Mouse (Mus musculus): Measurements from ENCODE around the gene Stt3b. TPM values are rescaled to one million over a fixed set of nuclear protein-coding genes. Genes with fewer than 3 reads are reported as not detected.

Stt3b gene
- polyA plus RNA-seq, 1 experiment from 2014 or later, result 83.6 TPM

- Histone ChIP-seq H3K4me2 (ENCODE audit: low read depth, low read length) (peak overlapping the region; percentile 38), H3K4me1 (ENCODE audit: control insufficient read depth, insufficient read depth, low read length) (0 out of 2 replicates have a peak, but pooled peaks cover 6% of the 10 kb centered on the region), H3K4me3 (replicated peaks; ENCODE audit: low read length) (no peak overlapping the region), H3K9ac (ENCODE audit: low read length) (no peak overlapping the region), H3K9me3 (replicated peaks; ENCODE audit: control insufficient read depth, low read length) (no peaks in the 10 kb centered on the region), H3K27ac (ENCODE audit: low read length) (no peak overlapping the region), H3K27me3 (ENCODE audit: control insufficient read depth, insufficient read depth, low read length) (no peaks in the 10 kb centered on the region), H3K36me3 (ENCODE audit: control insufficient read depth, insufficient read depth, low read length) (no peaks in the 10 kb centered on the region)
- peak; percentile 65 for ATAC-seq (ENCODE audit: insufficient read depth, low FRiP score)
- 5% methylated on average over 6 of the region's 6 CpGs for WGBS
These were observed 104.7 kb downstream of the Stt3b start for GRCm38 (mm10) chr9:115205491-115205890.

- H3K4me3 ChIP-seq (replicated peaks; ENCODE audit: low read length), result no peak overlapping the region
- ATAC-seq (ENCODE audit: insufficient read depth, low FRiP score), result no peak
These were observed 107.1 kb downstream of the Stt3b start for GRCm38 (mm10) chr9:115203136-115203535.

GRCm38 (mm10) chr9:115201264-115201663 is 109.0 kb downstream of the Stt3b start:
- Histone ChIP-seq H3K27me3 (ENCODE audit: control insufficient read depth, insufficient read depth, low read length) (no peaks in the 10 kb centered on the region), H3K4me2 (ENCODE audit: low read depth, low read length) (no peak overlapping the region), H3K4me1 (ENCODE audit: control insufficient read depth, insufficient read depth, low read length) (0 out of 2 replicates have a peak, but pooled peaks cover 6% of the 10 kb centered on the region), H3K27ac (ENCODE audit: low read length) (no peak overlapping the region), H3K9me3 (replicated peaks; ENCODE audit: control insufficient read depth, low read length) (no peaks in the 10 kb centered on the region), H3K9ac (ENCODE audit: low read length) (no peak overlapping the region), H3K36me3 (ENCODE audit: control insufficient read depth, insufficient read depth, low read length) (no peaks in the 10 kb centered on the region), H3K4me3 (replicated peaks; ENCODE audit: low read length) (no peak overlapping the region)
- ATAC-seq (ENCODE audit: insufficient read depth, low FRiP score), result no peak
- 91% methylated on average over 6 of the region's 6 CpGs for WGBS

More at GRCm38 (mm10) chr9:115203136-115203535, 107.1 kb downstream of the Stt3b start:
- no peaks in the 10 kb centered on the region for H3K36me3 ChIP-seq (ENCODE audit: control insufficient read depth, insufficient read depth, low read length)
- H3K9ac ChIP-seq (ENCODE audit: low read length), result no peak overlapping the region
- H3K27me3 ChIP-seq (ENCODE audit: control insufficient read depth, insufficient read depth, low read length), result no peaks in the 10 kb centered on the region
- no peak overlapping the region for H3K27ac ChIP-seq (ENCODE audit: low read length)
- H3K4me2 ChIP-seq (ENCODE audit: low read depth, low read length), result no peak overlapping the region
- H3K9me3 ChIP-seq (replicated peaks; ENCODE audit: control insufficient read depth, low read length), result no peaks in the 10 kb centered on the region
- WGBS, result 53% methylated on average over 6 of the region's 6 CpGs
- 0 out of 2 replicates have a peak, but pooled peaks cover 6% of the 10 kb centered on the region for H3K4me1 ChIP-seq (ENCODE audit: control insufficient read depth, insufficient read depth, low read length)

GRCm38 (mm10) chr9:115200166-115200862 is 109.9 kb downstream of the Stt3b start:
- Histone ChIP-seq H3K27ac (ENCODE audit: low read length) (no peak overlapping the region), H3K9me3 (replicated peaks; ENCODE audit: control insufficient read depth, low read length) (no peaks in the 10 kb centered on the region), H3K9ac (ENCODE audit: low read length) (no peak overlapping the region), H3K27me3 (ENCODE audit: control insufficient read depth, insufficient read depth, low read length) (no peaks in the 10 kb centered on the region), H3K4me3 (replicated peaks; ENCODE audit: low read length) (no peak overlapping the region), H3K4me1 (ENCODE audit: control insufficient read depth, insufficient read depth, low read length) (no peaks in the 10 kb centered on the region), H3K4me2 (ENCODE audit: low read depth, low read length) (no peak overlapping the region), H3K36me3 (ENCODE audit: control insufficient read depth, insufficient read depth, low read length) (no peaks in the 10 kb centered on the region)
- no peak for ATAC-seq (ENCODE audit: insufficient read depth, low FRiP score)
- 89% methylated on average over 15 of the region's 15 CpGs for WGBS

GRCm38 (mm10) chr9:115197082-115197481 is 113.1 kb downstream of the Stt3b start:
- WGBS, result 56% methylated on average over 7 of the region's 7 CpGs
- Histone ChIP-seq H3K36me3 (ENCODE audit: control insufficient read depth, insufficient read depth, low read length) (no peaks in the 10 kb centered on the region), H3K9me3 (replicated peaks; ENCODE audit: control insufficient read depth, low read length) (no peaks in the 10 kb centered on the region), H3K9ac (ENCODE audit: low read length) (no peak overlapping the region), H3K4me3 (replicated peaks; ENCODE audit: low read length) (no peak overlapping the region), H3K4me2 (ENCODE audit: low read depth, low read length) (no peak overlapping the region), H3K27ac (ENCODE audit: low read length) (no peak overlapping the region), H3K27me3 (ENCODE audit: control insufficient read depth, insufficient read depth, low read length) (no peaks in the 10 kb centered on the region), H3K4me1 (ENCODE audit: control insufficient read depth, insufficient read depth, low read length) (no peaks in the 10 kb centered on the region)
- peak; percentile 53; the same call in 1 of the 2 replicates for ATAC-seq (ENCODE audit: insufficient read depth, low FRiP score)

GRCm38 (mm10) chr9:115192890-115193289 is 117.3 kb downstream of the Stt3b start:
- H3K4me3 ChIP-seq (replicated peaks; ENCODE audit: low read length), result no peak overlapping the region
- H3K4me2 ChIP-seq (ENCODE audit: low read depth, low read length), result no peak overlapping the region
- no peaks in the 10 kb centered on the region for H3K36me3 ChIP-seq (ENCODE audit: control insufficient read depth, insufficient read depth, low read length)
- no peak overlapping the region for H3K9ac ChIP-seq (ENCODE audit: low read length)
- no peaks in the 10 kb centered on the region for H3K27me3 ChIP-seq (ENCODE audit: control insufficient read depth, insufficient read depth, low read length)
- no peak for ATAC-seq (ENCODE audit: insufficient read depth, low FRiP score)
- no peaks in the 10 kb centered on the region for H3K9me3 ChIP-seq (replicated peaks; ENCODE audit: control insufficient read depth, low read length)
- WGBS, result 74% methylated on average over 3 of the region's 3 CpGs
- H3K27ac ChIP-seq (ENCODE audit: low read length), result no peak overlapping the region
- H3K4me1 ChIP-seq (ENCODE audit: control insufficient read depth, insufficient read depth, low read length), result peaks cover 2% of the 10 kb centered on the region; the same call in 1 of the 2 replicates
